Mouse (Mus musculus) olfactory bulb, adult 2 months (tissue): ENCODE measurements around the gene Spice1. TPM values are rescaled to one million over a fixed set of nuclear protein-coding genes. Genes with fewer than 3 reads are reported as not detected.

ENCODE experiments used
- H3K27ac ChIP-seq: fragments of 200-500 bp; 2 replicates; pipeline ENCODE4 v1.5.1; 2012; ENCODE audit warnings: low read depth, low read length; ENCODE audit not compliant: insufficient read depth
- H3K4me1 ChIP-seq: fragments of 200-500 bp; 2 replicates; pipeline ENCODE4 v1.6.1; 2012; ENCODE audit warnings: low read length; ENCODE audit not compliant: control insufficient read depth, insufficient read depth
- H3K4me3 ChIP-seq: fragments of 200-500 bp; 2 replicates; pipeline ENCODE4 v1.5.1; 2012; ENCODE audit warnings: mild to moderate bottlenecking, low read depth, low read length, moderate library complexity; ENCODE audit not compliant: insufficient read depth
- CTCF ChIP-seq: fragments of 200-500 bp; IDR thresholded peaks from 2 replicates; pipeline ENCODE4 v1.5.1; 2012; ENCODE audit warnings: low read depth, mild to moderate bottlenecking, low read length, moderate library complexity; ENCODE audit not compliant: insufficient read depth
- POLR2A ChIP-seq: fragments of 200-500 bp; IDR thresholded peaks from 2 replicates; pipeline ENCODE4 v1.6.1; 2012; ENCODE audit warnings: mild to moderate bottlenecking, low read depth, low read length, moderate library complexity; ENCODE audit not compliant: insufficient read depth
- WGBS: fragments of 180-500 bp; shearing (Covaris S2); methylation state at CpG from one replicate; pipeline ENCODE4 v1.1.7; 2018; 5-methylcytosine and 5-hydroxymethylcytosine counted together
- polyA plus RNA-seq: library from polyadenylated mRNA; stranded (reverse); fragments of >200 nt; gene quantifications from 2 replicates; pipeline ENCODE4 v1.2.4, GENCODE M21; 2012; ENCODE audit warnings: low replicate concordance; ENCODE audit not compliant: missing spikeins, insufficient read depth, insufficient read length

Gene Spice1
- polyA plus RNA-seq, 1 experiment: not detected

DNA sequence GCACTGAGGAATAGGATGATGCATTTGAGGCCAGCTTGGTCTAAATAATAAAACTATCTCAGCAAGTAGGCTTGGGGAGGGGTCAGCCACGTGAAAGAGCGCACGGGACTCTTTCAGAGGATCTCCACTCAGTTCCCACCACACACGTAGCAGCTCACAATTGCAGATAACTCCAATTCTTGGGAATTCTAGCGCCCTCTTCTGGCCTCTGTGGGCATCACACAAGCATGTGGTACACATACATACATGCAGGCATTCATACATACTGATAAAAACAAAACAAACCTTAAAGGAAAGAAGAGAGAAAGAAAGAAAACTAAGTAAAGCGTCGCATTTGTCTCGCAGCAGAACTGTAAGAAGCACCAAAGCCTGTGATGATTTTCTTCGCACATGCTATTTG is 16.3 kb upstream of the Spice1 start:
- Histone ChIP-seq H3K4me3 (no peak overlapping the region), H3K27ac (no peak overlapping the region), H3K4me1 (peaks cover 6% of the 10 kb centered on the region)
- WGBS: 85% methylated on average over 9 of the region's 9 CpGs
- TF ChIP-seq POLR2A (no peak), CTCF (no peak)

DNA sequence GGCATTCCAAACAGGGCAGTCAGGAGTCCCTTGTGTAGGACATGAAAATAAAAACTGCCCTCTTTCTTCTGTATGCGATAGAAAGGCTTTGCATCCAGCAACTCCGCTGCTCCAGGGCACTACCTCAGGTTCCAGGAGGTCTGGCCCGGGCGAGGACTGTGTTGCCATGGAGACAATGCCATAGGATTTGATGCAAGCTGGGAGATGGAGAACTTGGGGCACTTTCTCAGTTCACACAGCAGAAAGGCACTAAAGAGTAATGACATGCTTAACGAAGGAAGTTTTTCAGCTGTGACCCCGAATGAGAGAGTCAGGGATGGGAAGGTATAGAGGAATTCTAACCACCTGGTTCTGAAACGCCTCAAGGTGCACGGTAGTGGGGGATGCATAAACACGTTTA is 15.8 kb upstream of the Spice1 start:
- TF ChIP-seq CTCF (no peak), POLR2A (no peak)
- WGBS: 37% methylated on average over 9 of the region's 9 CpGs
- peaks cover 6% of the 10 kb centered on the region for H3K4me1 ChIP-seq
- H3K27ac ChIP-seq: no peak overlapping the region
- H3K4me3 ChIP-seq: no peak overlapping the region

DNA sequence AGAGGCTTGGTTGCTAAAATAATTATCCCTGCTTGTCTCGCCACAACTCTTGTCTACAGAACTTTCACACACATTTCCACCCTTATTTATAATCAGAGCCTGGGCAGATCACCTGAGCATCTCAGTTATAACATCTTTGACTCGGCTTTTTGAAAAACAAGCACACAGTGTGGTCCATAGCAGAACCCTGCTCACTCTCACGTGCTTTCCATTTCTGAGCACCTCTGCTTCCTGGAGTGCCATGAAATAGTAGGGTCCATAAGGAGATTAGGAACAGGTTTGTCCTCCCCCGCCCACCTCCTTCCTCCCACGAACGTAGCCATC is 15.3 kb upstream of the Spice1 start:
- Histone ChIP-seq H3K27ac (no peak overlapping the region), H3K4me3 (peak overlapping the region; percentile 67), H3K4me1 (peaks cover 6% of the 10 kb centered on the region)
- 25% methylated on average over 6 of the region's 6 CpGs for WGBS
- TF ChIP-seq POLR2A (no peak), CTCF (no peak)

DNA sequence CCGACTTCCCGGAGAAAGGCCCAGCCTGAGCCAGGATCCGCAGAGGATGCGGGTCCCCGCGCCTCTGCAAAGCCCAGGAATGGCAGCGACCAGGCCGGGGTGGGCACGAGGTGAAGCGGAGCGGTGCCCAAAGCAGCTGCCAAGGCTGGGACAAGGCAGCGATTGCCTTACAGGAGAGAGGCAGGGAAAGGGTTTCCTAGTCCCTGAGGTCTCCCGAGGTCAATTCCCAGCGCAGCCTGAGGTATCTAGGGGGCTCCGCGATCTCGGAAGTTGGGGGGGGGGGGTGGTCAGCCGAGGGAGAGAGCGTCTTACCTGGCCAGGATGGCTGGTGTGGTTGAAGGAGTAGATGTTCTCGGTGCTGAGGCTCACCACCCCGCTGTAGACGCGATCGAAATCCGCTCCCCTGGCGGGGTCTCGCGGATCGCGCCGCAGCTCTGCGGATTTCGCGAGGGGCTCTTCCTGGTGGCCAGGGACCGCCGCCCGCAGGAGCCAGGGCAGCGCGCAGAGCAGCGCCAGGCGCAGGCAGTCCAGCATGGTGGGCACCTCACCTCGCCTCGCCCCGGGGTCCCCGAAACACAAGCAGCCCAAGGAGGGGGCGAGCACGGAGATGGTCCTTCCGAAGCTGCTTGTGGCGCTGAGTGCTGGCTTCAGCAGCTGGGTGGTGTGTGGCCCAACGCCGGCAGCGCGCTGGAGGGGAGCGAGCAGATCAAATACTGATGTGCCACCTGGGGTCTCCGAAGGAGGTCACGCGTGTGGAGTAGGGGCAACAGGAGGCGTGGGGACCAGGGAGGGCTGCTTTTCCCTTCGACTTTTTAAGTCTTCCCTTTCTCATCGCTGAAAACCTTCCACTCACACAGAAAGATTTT is 14.7 kb upstream of the Spice1 start:
- under 1% methylated on average over 60 of the region's 60 CpGs for WGBS
- TF ChIP-seq POLR2A (no peak), CTCF (no peak)
- Histone ChIP-seq H3K27ac (no peak overlapping the region), H3K4me3 (peak overlapping the region; percentile 67), H3K4me1 (peaks cover 6% of the 10 kb centered on the region)

DNA sequence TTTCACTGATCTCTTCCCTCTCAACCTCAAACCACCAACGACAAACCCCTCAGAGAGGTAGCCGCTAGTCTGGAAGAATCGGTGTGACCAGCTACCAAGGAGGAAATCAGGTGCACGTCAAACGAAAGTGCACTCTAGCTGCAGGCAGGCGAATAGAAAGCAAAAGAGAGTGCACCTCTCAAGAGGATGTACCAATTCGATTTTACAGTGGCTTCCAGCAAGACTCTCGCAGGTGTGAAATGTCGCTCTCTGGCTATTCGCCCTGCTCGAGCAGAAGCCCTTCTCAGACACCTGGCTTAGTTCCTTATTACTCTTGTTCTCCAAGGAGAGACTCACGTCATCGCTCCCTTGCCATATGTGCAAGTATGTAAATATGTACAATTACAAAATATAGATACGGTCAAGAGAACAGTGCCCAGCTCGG is 14.0 kb upstream of the Spice1 start, which contains the start of gene Sidt1:
Gene Sidt1, minus strand, starts transcription at position 336 of the 424 bp plus-strand sequence.
- H3K4me1 ChIP-seq: peaks cover 6% of the 10 kb centered on the region
- H3K27ac ChIP-seq: no peak within 1 kb of the TSS
- TF ChIP-seq CTCF: no peak
- TF ChIP-seq POLR2A: no peak
- peak within 1 kb of the TSS; percentile 67 for H3K4me3 ChIP-seq
- 10% methylated on average over 15 of the region's 15 CpGs for WGBS

DNA sequence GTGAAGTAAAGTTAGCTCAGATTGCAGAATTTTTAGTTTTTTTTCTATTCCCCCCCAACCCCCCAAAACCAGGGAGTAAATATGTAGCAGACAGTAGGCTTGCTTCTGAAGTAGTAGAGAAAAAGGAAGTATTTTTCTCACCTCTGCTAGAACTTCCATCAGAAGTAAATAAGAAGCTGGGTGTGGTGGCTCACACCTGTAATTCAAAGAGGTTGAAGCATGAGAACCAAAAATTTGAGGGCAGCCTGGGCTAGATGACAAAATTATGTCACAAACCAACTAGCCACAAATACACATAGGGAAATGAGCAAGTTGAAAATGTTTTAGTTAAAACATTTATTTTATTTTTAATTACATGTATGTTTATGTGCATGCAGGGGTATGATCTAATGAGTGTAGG is 9.4 kb upstream of the Spice1 start:
- TF ChIP-seq CTCF: no peak
- TF ChIP-seq POLR2A: no peak
- no peak overlapping the region for H3K27ac ChIP-seq
- no peak overlapping the region for H3K4me3 ChIP-seq
- peaks cover 4% of the 10 kb centered on the region; the same call in 1 of the 2 replicates for H3K4me1 ChIP-seq

DNA sequence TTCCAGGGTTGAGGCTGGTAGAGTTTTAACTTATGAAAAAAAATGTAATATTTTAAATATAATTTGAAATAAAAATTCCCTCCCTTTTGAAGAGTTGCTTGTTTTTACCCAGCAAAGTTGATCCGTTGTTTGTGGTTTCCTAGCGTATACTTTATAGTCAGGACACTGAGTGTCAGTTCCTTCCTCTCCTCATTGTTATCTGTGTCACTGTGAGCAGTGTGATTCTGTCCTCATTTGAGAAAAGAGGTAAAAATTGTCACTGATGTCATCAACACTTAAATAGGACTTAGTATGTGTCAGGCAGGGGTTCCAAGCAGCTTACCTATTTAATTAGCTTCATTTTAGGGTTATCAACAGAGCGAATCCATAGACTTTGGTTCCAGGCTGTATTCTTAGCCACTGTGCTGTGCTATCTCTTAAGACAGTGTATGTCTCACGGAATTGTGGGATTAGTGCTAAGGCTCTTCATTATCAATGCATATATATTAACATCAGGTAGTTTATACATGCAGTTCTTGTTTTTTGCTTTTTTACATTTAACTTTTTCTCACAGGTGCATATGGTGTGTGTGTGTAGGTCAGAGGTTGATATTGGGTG is 3.0 kb downstream of the Spice1 start:
- TF ChIP-seq POLR2A (no peak), CTCF (no peak)
- Histone ChIP-seq H3K4me3 (no peak overlapping the region), H3K27ac (no peak overlapping the region), H3K4me1 (no peaks in the 10 kb centered on the region)
- WGBS: 92% methylated on average over 4 of the region's 4 CpGs

DNA sequence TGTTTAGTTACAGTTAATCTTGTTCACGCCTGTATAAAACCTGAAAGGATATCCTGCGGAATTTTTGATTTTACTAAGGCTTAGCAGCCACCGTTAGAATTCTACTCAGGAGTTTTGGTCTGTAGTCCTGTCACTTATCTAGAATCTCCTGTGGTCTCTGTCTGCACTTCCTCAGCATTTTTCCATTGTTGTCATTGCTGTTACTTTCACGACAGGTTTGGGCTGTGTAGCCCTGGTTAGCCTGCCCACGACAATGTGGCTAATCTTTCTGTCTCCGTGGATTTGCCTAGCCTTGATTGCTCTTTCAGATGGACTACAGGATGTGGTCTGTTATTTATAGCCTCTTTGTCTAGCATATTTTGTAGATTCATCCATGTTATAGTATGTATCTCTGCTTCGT is 9.4 kb downstream of the Spice1 start:
- Histone ChIP-seq H3K27ac (no peak overlapping the region), H3K4me3 (no peak overlapping the region), H3K4me1 (no peaks in the 10 kb centered on the region)
- TF ChIP-seq POLR2A (no peak), CTCF (no peak)
- 83% methylated on average over 7 of the region's 7 CpGs for WGBS

DNA sequence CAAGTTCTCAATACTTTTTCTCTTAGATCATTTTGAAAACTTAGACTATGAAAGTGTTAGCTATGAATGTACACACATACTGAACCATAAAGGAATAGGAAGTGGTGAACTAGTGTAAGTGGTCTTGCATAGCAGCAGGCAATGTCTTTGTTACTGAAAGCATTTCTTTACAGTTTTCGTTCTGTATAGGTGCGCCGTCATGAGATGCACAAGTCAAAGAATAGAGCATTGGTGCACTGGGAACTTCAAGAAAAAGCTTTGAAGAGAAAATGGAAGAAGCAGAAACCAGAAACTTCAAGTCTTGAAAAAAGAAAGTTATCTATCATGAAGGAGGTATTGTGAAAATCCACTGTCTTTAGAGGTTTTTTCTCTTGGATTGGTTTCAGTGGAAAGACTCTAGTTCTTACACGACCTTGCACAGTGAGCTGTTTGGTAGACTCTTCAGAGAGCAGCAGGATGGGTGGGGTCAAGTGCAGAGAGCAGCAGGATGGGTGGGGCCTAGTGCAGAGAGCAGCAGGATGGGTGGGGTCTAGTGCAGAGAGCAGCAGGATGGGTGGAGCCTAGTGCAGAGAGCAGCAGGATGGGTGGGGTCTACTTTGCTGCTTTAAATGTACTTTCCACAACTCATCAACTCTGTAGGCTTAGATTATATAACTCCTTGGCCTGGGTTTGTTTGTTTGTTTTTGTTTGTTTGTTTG is 10.8 kb downstream of the Spice1 start:
- TF ChIP-seq CTCF: no peak
- no peak for TF ChIP-seq POLR2A
- no peak overlapping the region for H3K4me3 ChIP-seq
- H3K4me1 ChIP-seq: no peaks in the 10 kb centered on the region
- H3K27ac ChIP-seq: no peak overlapping the region
- 82% methylated on average over 4 of the region's 4 CpGs for WGBS
